Mouse (Mus musculus): Measurements from ENCODE around the gene Olfr319. TPM values are rescaled to one million over a fixed set of nuclear protein-coding genes. Genes with fewer than 3 reads are reported as not detected.
"Not testable (repeated sequence)": the region's sequence is repeated elsewhere in the genome, so short reads cannot be mapped to it uniquely, and the experiment has no call there.

Gene Olfr319
- not detected in 2 replicates for polyA plus RNA-seq (2014; fragmentation: Nextera tagmentation; extraction: Ambion mirVana)

DNA sequence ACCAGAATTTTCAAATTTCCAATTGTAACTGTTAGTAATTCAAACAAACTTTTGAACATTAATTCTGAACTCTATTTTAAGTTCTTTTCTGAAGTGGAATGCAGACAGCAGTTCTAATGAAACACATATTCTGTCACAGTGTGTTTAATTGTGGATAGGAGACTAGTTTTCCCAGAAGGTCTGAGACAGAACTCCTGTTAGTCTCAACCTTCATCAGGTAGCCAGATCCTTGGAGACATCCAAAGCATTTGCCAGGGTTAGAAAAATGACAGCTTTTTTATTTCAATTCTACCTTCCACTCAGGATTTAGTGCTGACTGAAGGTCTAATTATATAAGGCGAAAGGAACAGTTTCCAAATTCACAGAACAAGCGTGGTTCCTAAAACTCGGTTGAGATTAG lies at the start of gene Olfr319:
Gene Olfr319, plus strand, starts transcription at position 301 of the 400 bp plus-strand sequence.
- H3K4me3 ChIP-seq (replicated peaks; ENCODE audit: low read depth, low read length), result no peak within 1 kb of the TSS
- ATAC-seq (ENCODE audit: low FRiP score, low TSS enrichment) (no peak), DNase-seq (no peak)
- H3K9me3 ChIP-seq (ENCODE audit: control insufficient read depth, low read length), result 0 out of 2 replicates have a peak, but pooled peaks cover 13% of the 10 kb centered on the region
- H3K36me3 ChIP-seq (ENCODE audit: control insufficient read depth, insufficient read depth, low read length), result no peaks in the 10 kb centered on the region
- H3K27ac ChIP-seq (replicated peaks; ENCODE audit: low read depth, low read length), result no peak within 1 kb of the TSS
- WGBS, result 88% methylated on average over 3 of the region's 3 CpGs
- no peak within 1 kb of the TSS for H3K4me2 ChIP-seq (ENCODE audit: low read length)
- H3K9ac ChIP-seq (replicated peaks; ENCODE audit: low read length), result no peak within 1 kb of the TSS
- no peaks in the 10 kb centered on the region for H3K4me1 ChIP-seq (ENCODE audit: control insufficient read depth, insufficient read depth, low read length)
- no peaks in the 10 kb centered on the region for H3K27me3 ChIP-seq (ENCODE audit: control insufficient read depth, insufficient read depth, low read length)

DNA sequence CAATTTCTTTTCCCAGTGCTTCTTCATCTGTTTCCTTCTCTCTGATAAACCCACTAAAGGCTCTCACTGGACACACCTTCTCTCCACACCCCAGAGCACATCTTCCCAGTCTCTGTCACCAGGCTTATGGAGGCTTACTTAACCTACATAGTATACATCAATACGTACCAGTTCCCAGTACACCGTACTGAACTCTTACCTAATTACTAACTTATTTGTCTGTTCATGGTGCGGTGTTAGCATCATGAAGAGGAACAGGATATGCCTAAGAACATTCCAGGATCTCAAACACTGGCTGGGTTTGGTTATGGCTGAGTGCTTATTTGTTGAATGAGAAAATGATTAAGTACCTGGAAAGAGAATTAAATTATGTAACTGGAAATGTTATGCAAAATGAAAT lies 43.8 kb upstream of the Olfr319 start:
- no peak overlapping the region for H3K27ac ChIP-seq (replicated peaks; ENCODE audit: low read depth, low read length)
- H3K4me3 ChIP-seq (replicated peaks; ENCODE audit: low read depth, low read length), result no peak overlapping the region
- no peaks in the 10 kb centered on the region for H3K9me3 ChIP-seq (ENCODE audit: control insufficient read depth, low read length)
- H3K36me3 ChIP-seq (ENCODE audit: control insufficient read depth, insufficient read depth, low read length), result no peaks in the 10 kb centered on the region
- no peak overlapping the region for H3K4me2 ChIP-seq (ENCODE audit: low read length)
- no peaks in the 10 kb centered on the region for H3K27me3 ChIP-seq (ENCODE audit: control insufficient read depth, insufficient read depth, low read length)
- ATAC-seq (ENCODE audit: low FRiP score, low TSS enrichment) (no peak), DNase-seq (no peak)
- H3K9ac ChIP-seq (replicated peaks; ENCODE audit: low read length), result no peak overlapping the region
- WGBS, result 93% methylated on average over 3 of the region's 3 CpGs
- H3K4me1 ChIP-seq (ENCODE audit: control insufficient read depth, insufficient read depth, low read length), result no peaks in the 10 kb centered on the region

DNA sequence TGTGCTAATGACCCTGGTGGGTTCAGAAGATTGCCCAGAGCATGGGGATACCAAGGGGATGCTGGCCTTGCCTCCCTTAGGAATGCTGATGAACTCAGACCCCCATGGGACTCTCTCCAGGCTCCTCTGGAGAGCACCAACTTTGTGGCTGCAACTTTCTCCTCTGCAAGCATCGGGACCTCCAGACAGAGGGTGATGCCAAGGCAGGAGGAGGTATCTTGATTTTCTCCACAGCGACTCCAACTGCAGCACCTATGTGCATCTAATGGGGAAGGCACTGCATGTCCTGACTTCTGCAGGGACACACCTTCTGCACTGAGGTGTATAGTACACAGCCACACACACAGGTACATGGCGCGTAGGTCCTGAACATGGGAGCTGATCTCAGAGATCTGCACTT lies 40.4 kb upstream of the Olfr319 start, which contains the start of gene Olfr322:
Gene Olfr322, plus strand, starts transcription at position 187 of the 400 bp plus-strand sequence.
- WGBS, result 91% methylated on average over 4 of the region's 4 CpGs
- Histone ChIP-seq H3K9ac (replicated peaks; ENCODE audit: low read length) (no peak within 1 kb of the TSS), H3K27ac (replicated peaks; ENCODE audit: low read depth, low read length) (no peak within 1 kb of the TSS), H3K27me3 (ENCODE audit: control insufficient read depth, insufficient read depth, low read length) (no peaks in the 10 kb centered on the region), H3K4me3 (replicated peaks; ENCODE audit: low read depth, low read length) (no peak within 1 kb of the TSS), H3K9me3 (ENCODE audit: control insufficient read depth, low read length) (no peaks in the 10 kb centered on the region), H3K4me2 (ENCODE audit: low read length) (no peak within 1 kb of the TSS), H3K36me3 (ENCODE audit: control insufficient read depth, insufficient read depth, low read length) (no peaks in the 10 kb centered on the region), H3K4me1 (ENCODE audit: control insufficient read depth, insufficient read depth, low read length) (no peaks in the 10 kb centered on the region)
- ATAC-seq (ENCODE audit: low FRiP score, low TSS enrichment) (no peak), DNase-seq (no peak)

DNA sequence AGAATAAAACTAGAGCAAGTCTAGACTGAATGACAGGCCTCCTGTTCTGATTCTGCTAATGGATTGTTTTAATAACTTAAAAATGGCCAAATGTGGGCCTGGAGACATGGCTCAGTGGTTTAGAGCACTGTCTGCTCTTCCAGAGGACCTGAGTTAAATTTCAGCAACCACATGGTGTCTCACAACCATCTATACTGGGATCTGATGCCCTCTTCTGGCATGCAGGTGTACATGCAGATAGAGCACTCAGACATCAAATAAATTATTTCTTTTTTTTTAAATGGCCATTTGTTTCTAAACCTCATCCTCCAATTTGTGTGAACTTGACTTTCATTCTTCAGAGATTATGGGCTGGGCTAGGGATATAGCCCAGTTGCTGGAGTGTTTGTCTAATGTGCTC lies 29.7 kb upstream of the Olfr319 start:
- ATAC-seq (ENCODE audit: low FRiP score, low TSS enrichment), result no peak

DNA sequence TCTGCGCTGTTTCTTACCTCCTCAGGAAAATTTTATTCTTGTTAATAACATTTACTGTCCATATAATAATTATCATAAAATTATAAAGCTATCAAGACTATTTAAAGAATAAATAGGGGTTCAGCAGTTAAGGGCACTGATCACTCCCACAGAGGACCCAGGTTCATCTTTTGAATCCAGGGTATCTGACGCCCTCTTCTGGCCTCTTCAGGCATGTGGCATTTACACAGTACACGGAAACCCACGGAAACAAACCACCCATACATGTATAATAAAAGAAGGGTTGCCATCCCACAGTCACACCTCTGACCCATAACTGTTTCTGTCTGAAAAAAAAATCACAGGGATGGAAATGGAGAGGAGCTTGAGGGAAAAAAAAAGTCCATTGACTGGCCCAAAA lies 27.1 kb upstream of the Olfr319 start:
- WGBS, result 55% methylated on average over 4 of the region's 4 CpGs
- peak; percentile 4 for DNase-seq

More for the DNA sequence above, 29.7 kb upstream of the Olfr319 start:
- no peaks in the 10 kb centered on the region for H3K27me3 ChIP-seq (ENCODE audit: control insufficient read depth, insufficient read depth, low read length)
- H3K4me3 ChIP-seq (replicated peaks; ENCODE audit: low read depth, low read length), result no peak overlapping the region
- DNase-seq, result no peak
- no peaks in the 10 kb centered on the region for H3K4me1 ChIP-seq (ENCODE audit: control insufficient read depth, insufficient read depth, low read length)
- H3K4me2 ChIP-seq (ENCODE audit: low read length), result no peak overlapping the region
- no peaks in the 10 kb centered on the region for H3K9me3 ChIP-seq (ENCODE audit: control insufficient read depth, low read length)
- H3K36me3 ChIP-seq (ENCODE audit: control insufficient read depth, insufficient read depth, low read length), result no peaks in the 10 kb centered on the region
- no peak overlapping the region for H3K9ac ChIP-seq (replicated peaks; ENCODE audit: low read length)
- H3K27ac ChIP-seq (replicated peaks; ENCODE audit: low read depth, low read length), result no peak overlapping the region

DNA sequence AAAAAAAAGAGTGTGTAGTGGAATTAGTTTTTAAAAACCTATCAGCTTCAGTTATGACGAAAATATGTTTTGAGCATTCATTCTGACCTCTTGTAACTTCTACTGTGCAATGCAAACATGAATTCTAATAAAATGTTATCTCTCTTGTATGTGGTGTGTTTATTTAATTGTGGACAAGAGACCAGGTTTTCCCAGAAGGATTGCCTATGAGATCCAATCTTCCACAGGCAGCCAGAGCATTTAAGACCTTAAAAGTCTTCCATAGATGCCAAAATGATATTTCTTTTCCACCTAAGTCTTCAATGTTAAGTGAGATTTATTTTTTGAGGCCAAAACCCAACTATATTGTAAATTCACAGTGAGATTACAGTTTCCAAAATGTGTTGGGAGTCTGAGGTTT lies 18.2 kb upstream of the Olfr319 start, which contains the start of gene Olfr320:
Gene Olfr320, plus strand, starts transcription at position 301 of the 400 bp plus-strand sequence.
- H3K9ac ChIP-seq (replicated peaks; ENCODE audit: low read length), result no peak within 1 kb of the TSS
- no peak within 1 kb of the TSS for H3K4me3 ChIP-seq (replicated peaks; ENCODE audit: low read depth, low read length)
- no peaks in the 10 kb centered on the region for H3K36me3 ChIP-seq (ENCODE audit: control insufficient read depth, insufficient read depth, low read length)
- 81% methylated on average over 1 of the region's 1 CpGs for WGBS
- H3K27me3 ChIP-seq (ENCODE audit: control insufficient read depth, insufficient read depth, low read length), result no peaks in the 10 kb centered on the region
- DNase-seq (no peak), ATAC-seq (ENCODE audit: low FRiP score, low TSS enrichment) (no peak)
- H3K4me2 ChIP-seq (ENCODE audit: low read length), result no peak within 1 kb of the TSS
- H3K9me3 ChIP-seq (ENCODE audit: control insufficient read depth, low read length), result no peaks in the 10 kb centered on the region
- H3K4me1 ChIP-seq (ENCODE audit: control insufficient read depth, insufficient read depth, low read length), result no peaks in the 10 kb centered on the region
- no peak within 1 kb of the TSS for H3K27ac ChIP-seq (replicated peaks; ENCODE audit: low read depth, low read length)

More for the DNA sequence above, 27.1 kb upstream of the Olfr319 start:
- Histone ChIP-seq H3K27me3 (ENCODE audit: control insufficient read depth, insufficient read depth, low read length) (no peaks in the 10 kb centered on the region), H3K4me1 (ENCODE audit: control insufficient read depth, insufficient read depth, low read length) (no peaks in the 10 kb centered on the region), H3K9ac (replicated peaks; ENCODE audit: low read length) (no peak overlapping the region), H3K27ac (replicated peaks; ENCODE audit: low read depth, low read length) (no peak overlapping the region), H3K36me3 (ENCODE audit: control insufficient read depth, insufficient read depth, low read length) (no peaks in the 10 kb centered on the region), H3K4me2 (ENCODE audit: low read length) (no peak overlapping the region), H3K9me3 (ENCODE audit: control insufficient read depth, low read length) (no peaks in the 10 kb centered on the region), H3K4me3 (replicated peaks; ENCODE audit: low read depth, low read length) (no peak overlapping the region)
- no peak for ATAC-seq (ENCODE audit: low FRiP score, low TSS enrichment)

DNA sequence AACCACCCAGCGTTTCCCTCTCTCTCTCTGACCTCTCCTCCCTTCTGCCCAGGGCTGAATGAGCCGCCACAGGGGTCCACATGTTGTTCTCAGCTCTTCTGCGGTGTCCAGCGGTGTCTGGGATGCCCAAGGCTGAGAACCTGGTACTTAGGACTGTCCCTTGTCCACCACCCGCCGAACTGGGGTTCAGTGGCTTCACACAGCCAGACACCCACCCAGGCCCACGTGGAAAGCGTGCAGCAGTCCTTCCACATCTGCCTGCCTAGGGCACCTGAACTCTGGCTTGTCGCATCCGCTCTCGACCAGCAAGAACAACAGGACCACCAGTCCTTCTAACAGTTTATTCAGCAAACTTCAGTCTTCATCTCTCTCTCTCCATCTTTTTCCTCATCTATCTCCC lies 10.1 kb downstream of the Olfr319 start:
- H3K36me3 ChIP-seq (ENCODE audit: control insufficient read depth, insufficient read depth, low read length), result no peaks in the 10 kb centered on the region
- no peak overlapping the region for H3K9ac ChIP-seq (replicated peaks; ENCODE audit: low read length)
- H3K27me3 ChIP-seq (ENCODE audit: control insufficient read depth, insufficient read depth, low read length), result no peaks in the 10 kb centered on the region
- WGBS, result 79% methylated on average over 11 of the region's 11 CpGs
- no peaks in the 10 kb centered on the region for H3K9me3 ChIP-seq (ENCODE audit: control insufficient read depth, low read length)
- ATAC-seq (ENCODE audit: low FRiP score, low TSS enrichment) (no peak), DNase-seq (no peak)
- no peak overlapping the region for H3K4me3 ChIP-seq (replicated peaks; ENCODE audit: low read depth, low read length)
- no peaks in the 10 kb centered on the region for H3K4me1 ChIP-seq (ENCODE audit: control insufficient read depth, insufficient read depth, low read length)
- H3K27ac ChIP-seq (replicated peaks; ENCODE audit: low read depth, low read length), result no peak overlapping the region
- no peak overlapping the region for H3K4me2 ChIP-seq (ENCODE audit: low read length)

DNA sequence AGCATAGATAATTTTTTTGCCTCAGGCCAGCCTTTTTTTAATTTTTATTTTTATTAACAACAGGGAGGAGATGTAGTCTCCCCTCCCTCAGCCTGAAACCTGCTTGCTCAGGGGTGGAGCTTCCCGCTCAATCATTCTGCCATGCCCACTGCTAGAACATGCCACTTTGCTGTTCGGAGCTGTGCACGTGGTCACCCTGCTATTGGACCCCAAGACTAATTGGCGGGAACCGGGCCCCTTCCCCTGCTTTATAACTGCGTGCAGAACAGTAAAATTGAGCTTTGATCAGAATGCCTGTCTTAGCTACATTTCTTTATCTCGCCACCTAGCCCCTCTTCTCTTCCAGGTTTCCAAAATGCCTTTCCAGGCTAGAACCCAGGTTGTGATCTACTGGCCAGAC lies 18.8 kb downstream of the Olfr319 start:
- not testable (repeated sequence) for H3K9me3 ChIP-seq (ENCODE audit: control insufficient read depth, low read length); ATAC-seq (ENCODE audit: low FRiP score, low TSS enrichment); H3K36me3 ChIP-seq (ENCODE audit: control insufficient read depth, insufficient read depth, low read length); H3K9ac ChIP-seq (replicated peaks; ENCODE audit: low read length); H3K4me2 ChIP-seq (ENCODE audit: low read length); H3K27me3 ChIP-seq (ENCODE audit: control insufficient read depth, insufficient read depth, low read length); DNase-seq; H3K4me3 ChIP-seq (replicated peaks; ENCODE audit: low read depth, low read length); H3K4me1 ChIP-seq (ENCODE audit: control insufficient read depth, insufficient read depth, low read length); H3K27ac ChIP-seq (replicated peaks; ENCODE audit: low read depth, low read length)
- 91% methylated on average over 6 of the region's 7 CpGs for WGBS

DNA sequence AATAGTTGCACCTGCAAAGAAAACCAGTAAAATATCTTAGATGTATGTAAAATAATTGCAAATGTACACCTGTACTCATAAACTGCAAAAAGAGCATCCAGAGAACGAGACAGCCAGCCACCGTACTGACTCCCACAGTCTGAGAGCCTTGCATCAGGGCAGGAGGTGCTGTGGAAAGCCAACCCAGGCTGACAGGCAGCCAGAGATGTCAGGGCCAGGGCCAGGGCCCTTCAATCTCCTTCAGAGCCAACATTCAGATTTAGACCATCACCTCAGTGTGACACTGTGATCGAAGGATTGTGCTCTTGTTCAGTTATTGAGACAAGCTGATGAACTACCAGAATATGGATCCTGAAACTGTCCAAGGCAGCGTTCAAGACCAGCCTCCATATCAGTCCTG lies 20.7 kb downstream of the Olfr319 start:
- H3K36me3 ChIP-seq (ENCODE audit: control insufficient read depth, insufficient read depth, low read length), result no peaks in the 10 kb centered on the region
- DNase-seq (no peak), ATAC-seq (ENCODE audit: low FRiP score, low TSS enrichment) (no peak)
- WGBS, result 89% methylated on average over 4 of the region's 4 CpGs
- no peaks in the 10 kb centered on the region for H3K9me3 ChIP-seq (ENCODE audit: control insufficient read depth, low read length)
- H3K4me1 ChIP-seq (ENCODE audit: control insufficient read depth, insufficient read depth, low read length), result no peaks in the 10 kb centered on the region
- no peak overlapping the region for H3K9ac ChIP-seq (replicated peaks; ENCODE audit: low read length)
- H3K4me2 ChIP-seq (ENCODE audit: low read length), result no peak overlapping the region
- no peak overlapping the region for H3K4me3 ChIP-seq (replicated peaks; ENCODE audit: low read depth, low read length)
- no peak overlapping the region for H3K27ac ChIP-seq (replicated peaks; ENCODE audit: low read depth, low read length)
- no peaks in the 10 kb centered on the region for H3K27me3 ChIP-seq (ENCODE audit: control insufficient read depth, insufficient read depth, low read length)
